Mouse (Mus musculus) G1E (cell line): Measurements from ENCODE around the gene Lrrc46. TPM values are rescaled to one million over a fixed set of nuclear protein-coding genes. Genes with fewer than 3 reads are reported as not detected.

Experiments
- ATAC-seq: 2 replicates; pipeline ENCODE4 v1.8.0; 2016; ENCODE audit warnings: mild to moderate bottlenecking; ENCODE audit not compliant: insufficient number of reproducible peaks, poor library complexity, low FRiP score, severe bottlenecking; ENCODE audit errors: extremely low read depth
- DNase-seq: peaks from one replicate; pipeline ENCODE4 v3.0.0; 2012; ENCODE audit warnings: low spot score
- H3K27me3 ChIP-seq: 2 replicates; pipeline ENCODE4 v1.6.1; 2012; ENCODE audit warnings: mild to moderate bottlenecking, low read length, inconsistent platforms; ENCODE audit not compliant: insufficient read depth
- H3K36me3 ChIP-seq: replicated peaks from 2 replicates; pipeline ENCODE3; 2012; ENCODE audit warnings: mild to moderate bottlenecking, inconsistent platforms
- H3K4me1 ChIP-seq: 2 replicates; pipeline ENCODE4 v1.6.1; 2012; ENCODE audit warnings: low read depth, low read length, inconsistent platforms, mixed read lengths; ENCODE audit not compliant: insufficient read depth
- H3K4me3 ChIP-seq: 2 replicates; pipeline ENCODE4 v1.5.1; 2012; ENCODE audit warnings: low read depth, mild to moderate bottlenecking, inconsistent platforms, low read length, moderate library complexity, mixed read lengths
- H3K9me3 ChIP-seq: replicated peaks from 2 replicates; pipeline ENCODE4 v1.6.1; 2012; ENCODE audit warnings: inconsistent platforms
- CTCF ChIP-seq: IDR thresholded peaks from 2 replicates; pipeline ENCODE4 v1.5.1; 2012; ENCODE audit warnings: low read depth, low read length, inconsistent platforms, mixed read lengths
- GATA1 ChIP-seq: IDR thresholded peaks from 2 replicates; pipeline ENCODE4 v1.6.1; 2012; ENCODE audit warnings: borderline replicate concordance, low read length, inconsistent platforms, mixed read lengths
- GATA2 ChIP-seq: IDR thresholded peaks from 2 replicates; pipeline ENCODE4 v1.6.1; 2012; ENCODE audit warnings: low read depth, low read length, inconsistent platforms, borderline replicate concordance
- POLR2AphosphoS5 ChIP-seq: IDR thresholded peaks from 2 replicates; pipeline ENCODE4 v1.6.1; 2012; ENCODE audit warnings: low read depth, low read length, inconsistent platforms; ENCODE audit not compliant: insufficient replicate concordance
- TAL1 ChIP-seq: conservative IDR thresholded peaks from 2 replicates; pipeline ENCODE4 v1.6.1; 2012; ENCODE audit warnings: low read depth, low read length, inconsistent platforms, mixed read lengths
- polyA plus RNA-seq: library from polyadenylated mRNA; stranded (reverse); fragments of >175 nt; gene quantifications from 2 replicates; pipeline ENCODE4 v1.2.3, GENCODE M21; 2012
- total RNA-seq, 2 experiments: library from RNA; stranded (forward) in 1 of 2; stranded (reverse) in 1 of 2; fragments of 200-1000 nt in 1 of 2; fragments of >200 nt in 1 of 2; fragmentation: Nextera tagmentation in 1 of 2; gene quantifications; 2 replicates each; pipeline ENCODE4 v1.2.3; 2014 to 2017

Gene Lrrc46
- total RNA-seq (2014; fragmentation: Nextera tagmentation) (0.60 TPM in 1 of 2 replicates, not detected in the other), total RNA-seq (2017) (0.44 and 0.52 TPM in 2 replicates), polyA plus RNA-seq (0.07 and 0.20 TPM in 2 replicates)

- peaks cover 7% of the 10 kb centered on the region; the same call in 1 of the 2 replicates for H3K27me3 ChIP-seq
- TF ChIP-seq CTCF (no peak), GATA1 (no peak), POLR2AphosphoS5 (no peak), GATA2 (no peak), TAL1 (no peak)
- peaks cover 38% of the 10 kb centered on the region for H3K36me3 ChIP-seq
- peaks cover 33% of the 10 kb centered on the region for H3K4me1 ChIP-seq
- DNase-seq = peak; percentile 96
- H3K9me3 ChIP-seq = no peaks in the 10 kb centered on the region
- peak within 1 kb of the TSS; percentile 84 for H3K4me3 ChIP-seq
- ATAC-seq = peak; percentile 78
Measured at GRCm38 (mm10) chr11:97041022-97041899, at the start of gene Lrrc46, which contains the start of gene Mrpl10. Gene Lrrc46, minus strand, starts transcription at chr11:97041407. Gene Mrpl10, plus strand, starts transcription at chr11:97041560.

GRCm38 (mm10) chr11:97086365-97086764 lies 45.2 kb upstream of the Lrrc46 start:
- ATAC-seq (no peak), DNase-seq (no peak)
- Histone ChIP-seq H3K4me1 (no peaks in the 10 kb centered on the region), H3K27me3 (peaks cover 56% of the 10 kb centered on the region), H3K4me3 (no peak overlapping the region), H3K9me3 (peaks cover 26% of the 10 kb centered on the region), H3K36me3 (no peaks in the 10 kb centered on the region)
- TF ChIP-seq GATA1 (no peak), GATA2 (no peak), CTCF (no peak), TAL1 (no peak), POLR2AphosphoS5 (no peak)

- no peaks in the 10 kb centered on the region for H3K36me3 ChIP-seq
- H3K4me1 ChIP-seq = no peaks in the 10 kb centered on the region
- ATAC-seq (no peak), DNase-seq (no peak)
- H3K4me3 ChIP-seq = no peak overlapping the region
- no peak for TF ChIP-seq TAL1
- TF ChIP-seq GATA1 = no peak
- TF ChIP-seq GATA2 = no peak
- no peak for TF ChIP-seq CTCF
- no peak for TF ChIP-seq POLR2AphosphoS5
- H3K27me3 ChIP-seq = peaks cover 60% of the 10 kb centered on the region
- H3K9me3 ChIP-seq = peaks cover 26% of the 10 kb centered on the region
Measured at GRCm38 (mm10) chr11:97084821-97085505, 43.8 kb upstream of the Lrrc46 start.

- ATAC-seq (no peak), DNase-seq (no peak)
- Histone ChIP-seq H3K9me3 (peaks cover 18% of the 10 kb centered on the region), H3K27me3 (peaks cover 57% of the 10 kb centered on the region), H3K36me3 (no peaks in the 10 kb centered on the region), H3K4me3 (no peak overlapping the region), H3K4me1 (no peaks in the 10 kb centered on the region)
- TF ChIP-seq CTCF (no peak), GATA1 (no peak), POLR2AphosphoS5 (no peak), TAL1 (no peak), GATA2 (no peak)
Measured at GRCm38 (mm10) chr11:97083401-97084140, 42.4 kb upstream of the Lrrc46 start.

- H3K36me3 ChIP-seq = no peaks in the 10 kb centered on the region
- H3K9me3 ChIP-seq = peaks cover 15% of the 10 kb centered on the region
- ATAC-seq (no peak), DNase-seq (peak; percentile 26)
- no peaks in the 10 kb centered on the region for H3K4me1 ChIP-seq
- H3K27me3 ChIP-seq = peaks cover 57% of the 10 kb centered on the region
- H3K4me3 ChIP-seq = no peak overlapping the region
- TF ChIP-seq CTCF (peak; percentile 67), POLR2AphosphoS5 (no peak), GATA1 (no peak)
Measured at GRCm38 (mm10) chr11:97082977-97083376, 41.8 kb upstream of the Lrrc46 start.

- TF ChIP-seq GATA2 (no peak), TAL1 (no peak), CTCF (no peak), GATA1 (no peak), POLR2AphosphoS5 (no peak)
- H3K9me3 ChIP-seq = no peaks in the 10 kb centered on the region; the same call in 1 of the 2 replicates
- H3K4me3 ChIP-seq = no peak overlapping the region
- DNase-seq = no peak
- no peaks in the 10 kb centered on the region for H3K4me1 ChIP-seq
- H3K27me3 ChIP-seq = peaks cover 46% of the 10 kb centered on the region
- no peak for ATAC-seq
- no peaks in the 10 kb centered on the region for H3K36me3 ChIP-seq
Measured at GRCm38 (mm10) chr11:97080291-97080690, 39.1 kb upstream of the Lrrc46 start.
